Mouse (Mus musculus) G1E (cell line): ENCODE data around the gene Gm10217.

ENCODE experiments used
- CTCF ChIP-seq: IDR thresholded peaks from 2 replicates; pipeline ENCODE4 v1.5.1; 2012; ENCODE audit warnings: low read depth, low read length, inconsistent platforms, mixed read lengths
- GATA2 ChIP-seq: IDR thresholded peaks from 2 replicates; pipeline ENCODE4 v1.6.1; 2012; ENCODE audit warnings: low read depth, low read length, inconsistent platforms, borderline replicate concordance
- TAL1 ChIP-seq: conservative IDR thresholded peaks from 2 replicates; pipeline ENCODE4 v1.6.1; 2012; ENCODE audit warnings: low read depth, low read length, inconsistent platforms, mixed read lengths

- no peak for TF ChIP-seq GATA2
- no peak for TF ChIP-seq CTCF
- TF ChIP-seq TAL1 = no peak
Observed at GRCm38 (mm10) chr8:9899199-9899598, 35.1 kb downstream of the Gm10217 start.
